Mouse (Mus musculus) right cerebral cortex, adult 18-20 months (tissue): ENCODE data around the gene Clca2.
A peak's percentile ranks its signal among the peaks of the same experiment; 100 is the strongest.
"Not testable (repeated sequence)": the region's sequence is repeated elsewhere in the genome, so short reads cannot be mapped to it uniquely, and the experiment has no call there.

Experiments used
- DNase-seq: peaks from one replicate; pipeline ENCODE4 v3.0.0; 2022; ENCODE audit warnings: mixed read lengths

Gene Clca2

DNA sequence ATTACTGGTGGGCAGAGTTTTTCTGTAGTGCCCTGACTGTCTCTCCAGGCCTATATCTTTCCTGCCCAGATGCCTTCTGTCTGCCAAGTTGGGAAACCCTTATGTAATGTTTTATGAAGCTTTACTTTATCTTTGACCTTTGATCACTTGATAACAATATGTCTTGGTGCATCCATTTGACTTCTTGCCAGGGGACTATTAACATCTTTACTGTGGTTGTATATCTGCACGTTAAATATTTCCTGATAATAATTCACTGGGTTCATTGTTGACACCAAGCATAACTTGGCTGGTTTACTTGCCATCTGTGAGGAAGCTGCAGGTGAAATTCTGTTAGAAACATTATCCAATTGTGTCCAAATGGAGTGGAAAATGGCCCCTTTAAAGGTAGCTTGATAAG is 16.2 kb downstream of the Clca2 start:
- DNase-seq, result no peak

DNA sequence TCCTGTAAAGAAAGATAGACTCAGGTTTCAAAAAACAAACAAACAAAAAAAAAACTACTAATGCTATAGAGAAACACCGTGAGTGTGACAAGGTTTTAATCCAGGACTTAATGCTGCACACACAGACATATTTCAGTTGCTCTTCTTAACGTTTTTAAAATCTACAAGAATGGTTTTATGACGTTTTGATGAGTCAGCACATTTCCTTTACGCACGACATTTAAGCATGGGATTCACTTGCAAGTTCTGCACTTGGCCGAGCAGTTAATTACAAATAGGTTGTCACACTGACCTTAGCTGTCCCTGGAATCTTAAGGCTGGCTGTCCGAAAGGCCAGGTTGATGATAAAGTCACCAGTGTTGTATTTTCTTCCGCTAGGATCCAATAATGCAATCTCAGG is 18.3 kb downstream of the Clca2 start:
- no peak for DNase-seq

DNA sequence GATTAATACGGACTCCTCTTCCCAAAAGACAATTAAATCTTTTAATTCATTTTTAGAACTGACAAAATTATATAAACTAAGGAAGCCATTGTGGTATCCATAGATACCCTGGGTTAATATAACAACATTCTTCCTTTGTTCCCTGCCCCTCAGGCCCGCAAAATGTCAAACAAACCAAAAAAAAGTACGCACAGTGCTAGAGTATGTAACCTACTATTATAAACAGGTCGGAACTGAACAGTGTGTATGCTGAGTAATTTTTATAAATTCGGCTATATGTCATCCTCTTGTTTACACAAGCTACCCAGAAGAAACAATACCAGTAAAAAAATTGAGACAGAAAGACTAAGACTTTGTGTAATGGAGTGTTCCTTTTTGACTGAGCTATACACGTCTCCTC is 20.8 kb downstream of the Clca2 start:
- DNase-seq, result no peak

DNA sequence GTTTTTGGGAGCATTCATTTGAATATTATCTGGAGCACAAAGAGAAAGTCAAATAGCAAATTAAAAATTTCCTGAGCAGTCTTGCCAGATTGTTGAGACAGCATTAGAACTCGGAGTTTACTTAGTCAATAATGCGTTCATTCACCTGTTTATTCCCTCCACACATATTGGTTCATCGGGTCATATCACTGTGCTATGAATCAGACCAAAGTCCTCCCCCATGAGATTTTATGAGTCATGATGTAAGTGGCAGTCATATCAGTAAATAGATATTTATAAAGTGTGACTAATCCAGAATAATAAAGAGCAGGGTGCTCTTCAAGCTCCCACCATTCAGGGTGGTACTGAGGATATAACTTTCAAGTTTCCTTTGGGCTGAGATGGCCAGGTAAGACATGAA is 26.9 kb downstream of the Clca2 start:
- no peak for DNase-seq

DNA sequence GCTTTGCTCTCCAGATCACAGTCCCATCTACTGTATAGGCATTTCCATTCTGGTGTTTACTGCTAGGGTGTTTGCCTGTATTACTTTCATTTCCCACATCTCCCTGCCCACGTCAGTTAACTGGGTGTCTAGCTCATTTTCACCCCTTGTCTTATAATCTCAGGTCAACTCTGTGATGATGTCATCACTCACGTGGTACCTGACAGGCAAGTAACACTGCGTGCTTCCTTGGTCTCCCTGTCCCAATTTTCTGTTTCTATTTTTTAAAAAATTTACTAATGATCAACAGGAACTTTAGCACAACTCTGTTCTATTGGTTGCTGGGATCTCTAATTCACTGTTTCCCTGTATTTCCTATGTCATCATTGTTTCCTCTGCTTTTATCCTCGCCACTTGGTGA is 30.3 kb downstream of the Clca2 start:
- no peak for DNase-seq

DNA sequence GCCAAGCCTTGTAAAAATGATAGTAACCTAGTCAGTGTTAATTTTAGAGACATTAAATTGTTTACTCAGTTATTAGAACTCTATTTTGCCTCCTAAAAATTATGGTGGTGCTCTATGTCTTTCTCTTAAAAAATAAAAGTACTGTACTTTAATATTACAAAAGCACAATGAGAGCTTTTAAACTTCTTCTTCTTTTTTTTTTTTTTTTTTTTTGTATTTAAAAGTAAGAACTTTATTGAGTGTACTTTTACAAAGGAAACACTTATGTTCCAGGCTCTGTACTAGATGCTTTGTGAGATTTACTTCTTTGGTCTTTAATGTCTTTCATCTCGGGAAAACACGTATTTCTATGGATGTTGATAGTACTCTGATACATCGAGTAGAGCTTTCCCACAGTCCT is 44.1 kb downstream of the Clca2 start:
- not testable (repeated sequence) for DNase-seq

DNA sequence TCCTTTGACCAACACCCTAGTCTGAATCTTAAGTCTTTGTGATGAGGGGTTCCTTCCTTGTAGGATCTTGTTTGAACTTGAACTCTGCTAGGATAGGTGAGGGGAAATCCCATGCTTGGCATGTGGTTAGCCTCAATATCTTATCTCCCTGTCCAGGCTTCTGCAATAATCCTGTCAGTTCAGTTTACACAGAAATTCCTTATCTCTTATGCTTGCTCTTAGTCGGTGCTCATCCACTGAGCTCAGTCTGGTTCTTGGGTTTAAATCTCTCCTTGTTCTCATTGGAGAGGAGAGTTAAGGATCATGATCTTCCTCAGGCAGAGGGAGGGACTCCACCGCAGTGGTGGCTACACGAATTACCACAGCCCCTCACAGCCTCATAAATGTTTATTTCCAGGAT is 49.4 kb downstream of the Clca2 start:
- DNase-seq, result no peak

DNA sequence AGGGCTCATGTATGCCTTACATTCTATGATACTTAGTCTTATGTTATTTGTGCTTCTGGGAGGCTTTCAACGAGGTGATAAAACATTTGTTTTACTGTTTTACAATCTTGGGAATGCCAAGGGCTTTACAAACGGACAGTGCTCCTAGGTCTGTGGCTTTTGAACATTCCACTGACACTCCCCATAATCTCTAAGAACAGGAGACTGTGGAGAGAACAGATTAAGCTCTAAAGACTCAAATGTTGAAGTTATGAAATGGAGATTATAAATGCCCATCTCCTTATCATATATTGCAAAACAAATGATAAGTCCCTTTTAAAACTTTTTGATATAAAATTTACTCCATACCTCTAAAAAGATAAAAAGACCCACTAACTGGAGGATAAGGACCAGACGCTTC is 60.4 kb downstream of the Clca2 start:
- no peak for DNase-seq

DNA sequence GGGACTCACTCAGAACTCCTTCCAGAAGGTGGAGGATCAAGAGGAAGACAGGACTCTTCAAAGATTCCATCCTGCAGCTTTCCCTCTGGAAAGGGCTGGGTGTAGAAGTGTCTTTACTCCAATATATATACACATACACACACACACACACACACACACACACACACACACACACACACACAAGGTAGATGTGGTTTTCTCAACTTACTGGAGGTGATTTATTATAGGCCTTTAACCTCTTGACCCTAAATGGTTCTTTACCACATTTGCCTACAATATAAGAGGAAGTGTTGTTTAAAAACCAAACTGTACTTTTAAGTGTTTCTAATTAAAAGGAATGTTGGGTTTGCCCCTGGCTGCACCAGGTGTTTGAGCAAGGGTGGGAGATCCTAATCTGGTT is 66.6 kb downstream of the Clca2 start, which contains the start of gene Clca1:
TSS of gene Clca1 (minus strand) at position 101 of the 400 bp plus-strand sequence.
- DNase-seq, result no peak

DNA sequence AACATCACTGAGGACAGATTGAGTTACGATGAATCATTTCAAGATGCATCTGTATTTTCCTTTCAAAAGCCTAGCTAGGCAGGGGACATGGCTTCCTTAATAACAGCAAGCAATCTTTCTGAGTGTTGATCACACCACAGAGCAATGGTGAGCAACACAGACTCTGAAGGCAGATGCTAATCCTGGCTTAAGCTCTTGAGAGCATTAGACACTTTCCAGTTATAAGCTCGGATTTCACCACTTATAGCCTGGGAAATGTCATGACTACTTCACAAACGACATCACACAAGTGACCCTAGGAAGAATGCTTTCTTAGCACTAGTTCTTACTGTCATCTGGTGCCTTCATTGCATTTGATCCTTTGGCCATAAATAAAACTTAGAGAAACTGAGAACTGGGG is 71.2 kb downstream of the Clca2 start:
- DNase-seq, result no peak

DNA sequence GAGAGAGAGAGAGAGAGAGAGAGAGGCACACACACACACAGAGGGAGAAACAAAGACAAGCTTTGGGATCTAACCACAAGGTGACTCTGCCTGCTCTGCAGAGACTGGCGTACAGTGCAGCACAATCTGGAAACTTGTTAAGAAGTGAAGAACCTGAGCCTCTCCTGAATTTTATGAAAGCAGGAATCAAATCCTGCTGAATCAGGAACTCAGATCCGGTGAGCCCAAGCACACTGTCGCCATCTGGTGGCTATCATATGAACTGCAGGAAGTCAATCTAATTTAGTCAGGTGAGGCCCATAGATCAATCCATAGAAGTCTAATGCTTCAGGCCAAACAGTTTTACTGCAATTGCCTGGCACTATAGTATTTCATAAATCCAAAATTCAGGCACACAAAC is 72.5 kb downstream of the Clca2 start:
- peak; percentile 54 for DNase-seq
